Mouse (Mus musculus) adrenal gland, adult 8-10 months (tissue): ENCODE results near the gene Sytl3. TPM values are rescaled to one million over a fixed set of nuclear protein-coding genes. Genes with fewer than 3 reads are reported as not detected.
"Not testable (repeated sequence)": the region's sequence is repeated elsewhere in the genome, so short reads cannot be mapped to it uniquely, and the experiment has no call there.

Source experiments
- DNase-seq: peaks from one replicate; pipeline ENCODE4 v3.0.0; 2022
- total RNA-seq, 4 experiments: library from RNA; stranded (reverse); gene quantifications; 2 replicates each; pipeline ENCODE4 v1.2.4; 2022

The Sytl3 gene
- total RNA-seq, 4 experiments from 2014 or later = 0.31 to 1.2 (median 0.66) TPM

- not testable (repeated sequence) for DNase-seq
Observed at GRCm38 (mm10) chr17:6646841-6647240, 12.1 kb upstream of the Sytl3 start.

GRCm38 (mm10) chr17:6647452-6647851 is 11.4 kb upstream of the Sytl3 start:
- not testable (repeated sequence) for DNase-seq

- DNase-seq = not testable (repeated sequence)
Observed at GRCm38 (mm10) chr17:6650904-6651565, 7.9 kb upstream of the Sytl3 start.

GRCm38 (mm10) chr17:6653341-6653946 is 5.4 kb upstream of the Sytl3 start:
- DNase-seq = not testable (repeated sequence)

GRCm38 (mm10) chr17:6655087-6655511 is 3.8 kb upstream of the Sytl3 start:
- DNase-seq = peak; percentile 52

GRCm38 (mm10) chr17:6655567-6656281 is 3.2 kb upstream of the Sytl3 start, which contains the start of gene Dynlt1f:
Dynlt1f (minus strand) TSS chr17:6655900.
- DNase-seq = peak; percentile 83

GRCm38 (mm10) chr17:6656471-6656870 is 2.4 kb upstream of the Sytl3 start:
- not testable (repeated sequence) for DNase-seq

GRCm38 (mm10) chr17:6660589-6660988 is 1.7 kb downstream of the Sytl3 start:
- not testable (repeated sequence) for DNase-seq

GRCm38 (mm10) chr17:6661093-6661816 is 2.4 kb downstream of the Sytl3 start:
- DNase-seq = not testable (repeated sequence)

- DNase-seq = not testable (repeated sequence)
Observed at GRCm38 (mm10) chr17:6662840-6663239, 3.9 kb downstream of the Sytl3 start.

- DNase-seq = not testable (repeated sequence)
Observed at GRCm38 (mm10) chr17:6665389-6665788, 6.5 kb downstream of the Sytl3 start.

- DNase-seq = not testable (repeated sequence)
Observed at GRCm38 (mm10) chr17:6668522-6668921, 9.6 kb downstream of the Sytl3 start.

- DNase-seq = not testable (repeated sequence)
Observed at GRCm38 (mm10) chr17:6674297-6674696, 15.4 kb downstream of the Sytl3 start.

- DNase-seq = not testable (repeated sequence)
Observed at GRCm38 (mm10) chr17:6678063-6678462, 19.2 kb downstream of the Sytl3 start.

GRCm38 (mm10) chr17:6681721-6682120 is 22.8 kb downstream of the Sytl3 start:
- not testable (repeated sequence) for DNase-seq

GRCm38 (mm10) chr17:6683702-6684101 is 24.8 kb downstream of the Sytl3 start:
- not testable (repeated sequence) for DNase-seq

- not testable (repeated sequence) for DNase-seq
Observed at GRCm38 (mm10) chr17:6684464-6685287, 25.8 kb downstream of the Sytl3 start.

- DNase-seq = not testable (repeated sequence)
Observed at GRCm38 (mm10) chr17:6685288-6685818, 26.5 kb downstream of the Sytl3 start.

- not testable (repeated sequence) for DNase-seq
Observed at GRCm38 (mm10) chr17:6686299-6686971, 27.5 kb downstream of the Sytl3 start.

GRCm38 (mm10) chr17:6689344-6689743 is 30.5 kb downstream of the Sytl3 start:
- not testable (repeated sequence) for DNase-seq

GRCm38 (mm10) chr17:6691596-6691995 is 32.7 kb downstream of the Sytl3 start:
- peak; percentile 66 for DNase-seq
